Mouse (Mus musculus): ENCODE measurements around the gene Pdlim7.

The Pdlim7 gene

DNA sequence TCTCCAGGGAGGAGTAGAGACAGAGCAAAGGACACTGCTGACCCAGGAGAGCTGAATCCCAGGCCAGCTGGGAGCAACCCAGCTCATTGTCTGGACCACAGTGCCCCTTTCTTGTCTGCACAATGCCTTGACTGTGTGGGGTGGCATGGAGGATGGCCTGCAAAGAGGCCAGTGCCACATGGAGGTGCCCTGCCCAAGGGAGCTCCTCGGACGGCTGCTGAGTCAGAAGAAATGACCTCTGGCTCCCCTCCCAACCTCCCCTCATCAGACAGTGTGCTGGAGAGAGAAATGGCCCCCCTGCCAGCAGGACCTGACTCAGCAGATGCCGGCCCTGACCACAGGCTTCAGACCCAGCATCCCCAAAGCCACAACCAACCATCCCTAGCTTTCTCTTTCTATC, 48.3 kb downstream of the Pdlim7 start:
- DNase-seq (ENCODE audit: low read depth, low spot score) = no peak

DNA sequence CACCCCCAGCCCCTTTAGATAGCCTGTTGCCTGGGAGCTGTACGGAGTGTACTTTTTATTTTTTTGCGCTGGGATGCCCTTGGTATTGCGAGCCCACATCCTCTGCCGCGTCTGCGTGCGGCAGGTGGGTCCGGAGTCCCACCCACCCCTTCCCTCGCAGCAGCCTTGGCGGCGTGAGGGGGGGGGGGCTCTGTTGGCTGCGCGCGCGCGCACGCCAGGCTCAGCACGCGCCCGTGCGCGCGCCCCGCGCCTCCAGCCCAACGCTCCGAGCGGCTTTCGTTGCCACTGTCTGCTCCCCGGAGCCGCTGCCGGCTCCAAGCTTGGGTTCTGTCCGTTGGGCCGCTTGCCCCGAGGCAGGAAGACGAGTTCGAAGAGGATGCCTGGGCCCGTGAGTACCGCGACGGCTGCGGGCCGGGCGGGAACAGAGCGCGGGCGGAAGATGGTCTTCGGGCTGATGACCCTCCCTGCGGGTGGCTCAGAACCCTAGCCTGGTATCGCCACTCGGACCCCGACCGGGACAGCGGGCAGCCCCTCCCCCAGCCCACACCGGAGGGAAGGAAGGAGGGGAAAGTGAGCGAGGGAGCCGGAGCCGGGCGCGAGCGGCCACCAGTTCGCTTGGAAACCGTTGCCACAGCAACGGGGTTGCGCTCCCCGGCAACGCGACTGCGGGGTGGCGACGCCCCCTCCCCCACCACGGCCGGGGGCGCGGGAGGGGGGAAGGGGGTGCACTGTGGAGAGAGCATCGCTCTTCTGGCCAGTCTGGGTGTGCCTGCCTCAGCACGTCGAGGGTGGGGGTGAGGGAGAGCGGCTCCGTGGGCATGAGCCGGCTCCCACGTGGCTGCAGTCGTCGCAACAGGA, 49.2 kb downstream of the Pdlim7 start, which contains the start of gene Prr7:
Prr7 (plus strand) TSS at position 241 of the 858 bp plus-strand sequence.
- no peak for DNase-seq (ENCODE audit: low read depth, low spot score)

DNA sequence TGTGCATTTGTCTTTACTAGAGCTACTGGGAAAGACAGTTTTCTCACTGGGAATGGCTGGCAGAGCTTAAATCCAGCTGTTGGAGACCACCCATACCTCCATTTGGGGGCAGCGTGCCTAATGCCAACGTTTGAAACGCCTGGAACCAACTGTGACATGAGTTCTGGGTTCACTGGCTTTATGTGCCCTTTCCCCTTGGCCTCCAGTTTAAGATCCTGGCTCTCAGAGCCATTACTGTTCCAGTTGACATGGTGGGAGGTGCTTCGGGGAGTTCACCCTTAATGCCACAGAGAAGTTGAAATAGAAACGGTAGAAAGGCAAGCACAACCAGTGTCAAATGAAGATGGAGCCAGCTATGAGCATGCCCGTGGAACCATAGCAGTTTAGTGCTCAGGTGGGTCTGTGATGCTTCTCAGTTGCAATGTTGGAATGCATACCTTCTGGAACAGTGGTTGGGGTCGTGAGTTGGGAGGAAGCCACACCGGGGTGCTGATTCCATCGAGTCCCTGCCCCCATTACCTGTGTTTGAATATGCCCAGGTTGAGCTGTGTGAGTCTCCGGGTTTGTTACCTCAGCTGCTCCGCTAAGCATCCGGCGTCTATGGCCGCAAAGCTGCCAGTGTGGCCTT, 50.0 kb downstream of the Pdlim7 start:
- DNase-seq (ENCODE audit: low read depth, low spot score) = no peak

- DNase-seq (ENCODE audit: low read depth, low spot score) = no peak
Measured at GRCm38 (mm10) chr13:55462965-55463364, 50.5 kb downstream of the Pdlim7 start.

DNA sequence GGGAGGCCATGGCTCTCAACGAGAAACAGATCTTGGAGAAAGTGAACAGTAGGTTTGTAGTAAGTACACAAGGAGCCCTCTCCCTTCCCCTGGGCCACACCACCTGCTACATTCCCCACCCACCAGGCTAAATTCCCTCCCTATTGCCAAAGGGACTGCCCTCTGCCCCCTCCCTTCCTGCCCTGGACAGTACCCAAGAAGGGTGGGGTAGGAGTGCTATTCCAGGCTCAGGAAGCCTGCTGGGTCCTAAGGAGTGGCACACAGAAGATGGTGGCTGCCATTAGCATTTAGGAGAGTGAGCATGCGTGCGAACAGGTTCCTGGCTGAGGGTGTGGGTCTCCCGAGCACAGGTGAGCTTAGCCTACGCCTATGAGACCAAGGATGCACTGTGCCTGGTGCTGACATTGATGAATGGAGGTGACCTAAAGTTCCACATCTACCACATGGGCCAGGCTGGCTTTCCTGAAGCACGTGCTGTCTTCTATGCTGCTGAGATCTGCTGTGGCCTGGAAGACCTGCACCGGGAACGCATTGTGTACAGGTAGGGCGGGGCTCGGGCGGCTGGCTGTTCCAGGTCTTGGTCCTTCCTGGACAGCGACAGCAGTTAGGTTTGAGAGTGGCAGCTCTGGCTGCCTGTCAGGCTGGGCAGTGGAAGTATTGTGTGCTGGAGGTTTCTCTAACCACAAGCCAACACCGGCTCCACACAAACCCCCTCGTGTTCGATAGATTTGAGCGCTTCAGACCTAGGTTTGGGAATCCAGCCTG, 61.5 kb downstream of the Pdlim7 start:
- no peak for DNase-seq (ENCODE audit: low read depth, low spot score)

- no peak for DNase-seq (ENCODE audit: low read depth, low spot score)
Measured at GRCm38 (mm10) chr13:55451296-55451695, 62.2 kb downstream of the Pdlim7 start.

DNA sequence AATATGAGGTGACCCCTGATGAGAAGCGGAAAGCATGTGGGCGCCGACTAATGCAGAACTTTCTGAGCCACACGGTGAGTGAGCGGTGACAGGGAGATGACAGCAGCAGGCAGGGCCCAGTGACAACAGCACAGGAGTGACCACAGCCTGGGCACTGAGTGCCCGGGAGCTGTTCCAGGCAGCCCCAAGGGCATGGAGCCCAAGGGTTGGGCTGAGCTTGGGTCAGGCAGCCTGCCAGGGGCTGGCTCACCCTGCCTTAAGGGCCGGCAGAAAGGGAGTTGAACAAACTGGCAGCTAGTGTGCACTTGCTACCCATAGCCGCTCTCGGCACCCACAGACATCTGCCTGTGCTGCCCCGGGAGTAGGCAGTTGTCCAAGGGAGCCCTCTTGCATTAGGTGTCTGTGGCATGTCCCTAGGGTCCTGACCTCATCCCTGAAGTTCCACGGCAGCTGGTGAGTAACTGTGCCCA, 62.9 kb downstream of the Pdlim7 start:
- DNase-seq (ENCODE audit: low read depth, low spot score) = no peak

GRCm38 (mm10) chr13:55449679-55450441, 63.6 kb downstream of the Pdlim7 start:
- no peak for DNase-seq (ENCODE audit: low read depth, low spot score)

GRCm38 (mm10) chr13:55449205-55449604, 64.3 kb downstream of the Pdlim7 start:
- no peak for DNase-seq (ENCODE audit: low read depth, low spot score)

DNA sequence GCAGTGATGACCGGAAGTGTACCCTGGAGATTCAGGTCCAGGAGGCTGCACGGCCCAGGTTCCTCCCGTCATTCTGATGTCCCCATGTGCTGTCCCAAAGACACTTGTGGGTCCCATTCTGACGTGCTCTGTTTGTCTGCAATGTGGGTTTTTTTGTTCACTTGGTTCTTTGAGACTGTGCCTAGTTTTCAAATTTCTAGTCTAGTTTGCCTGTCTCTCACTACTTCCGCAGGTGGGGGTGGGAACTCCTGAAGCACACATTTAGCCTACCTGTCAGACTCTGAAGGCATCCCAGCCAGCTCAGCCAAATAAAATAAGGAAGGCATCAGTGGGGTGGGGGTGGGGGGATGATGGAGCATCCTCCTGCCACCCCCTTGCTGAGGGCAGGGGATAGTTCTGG, 65.3 kb downstream of the Pdlim7 start:
- no peak for DNase-seq (ENCODE audit: low read depth, low spot score)

GRCm38 (mm10) chr13:55447543-55447943, 65.9 kb downstream of the Pdlim7 start:
- DNase-seq (ENCODE audit: low read depth, low spot score) = no peak

DNA sequence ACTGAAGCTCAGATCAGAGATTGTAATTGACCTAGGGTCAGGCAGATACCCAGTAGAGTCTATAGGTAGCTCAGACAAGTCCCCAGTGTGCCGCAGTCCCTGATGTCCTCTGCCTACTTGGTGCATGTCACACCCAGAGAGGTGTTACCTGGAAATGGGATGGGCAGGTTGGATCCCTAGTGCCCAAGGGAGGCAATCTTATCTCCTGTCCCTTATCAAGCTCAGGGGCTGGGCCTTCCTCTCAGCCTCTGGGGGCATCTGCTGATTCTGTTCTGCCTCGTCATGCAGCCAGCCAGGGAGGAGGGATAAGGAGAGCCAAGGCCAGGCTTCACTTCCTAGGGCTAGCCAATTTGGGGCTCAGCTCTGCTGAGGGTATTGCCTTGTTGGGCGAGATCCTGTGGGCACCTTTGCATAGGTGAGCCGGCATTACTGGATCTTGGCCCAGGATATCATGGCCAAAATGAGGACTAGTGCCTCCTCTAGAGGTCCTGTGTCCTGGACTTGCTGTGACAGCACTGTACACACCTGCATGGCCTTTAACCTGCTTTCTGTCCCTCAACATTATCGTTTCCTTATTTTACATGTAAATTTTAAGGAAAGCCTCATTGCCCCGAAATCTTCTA, 66.9 kb downstream of the Pdlim7 start:
- no peak for DNase-seq (ENCODE audit: low read depth, low spot score)

All from WW6 (cell line).